Mouse (Mus musculus): ENCODE measurements around the gene Rgs4. TPM values are rescaled to one million over a fixed set of nuclear protein-coding genes. Genes with fewer than 3 reads are reported as not detected.

Gene Rgs4
- total RNA-seq (2023): not detected

GRCm38 (mm10) chr1:169747473-169747872 lies at the start of gene Rgs4:
Gene Rgs4, minus strand, starts transcription at chr1:169747642.

Other genes with a start within 250 kb of the Rgs4 start
- gene Nuf2, start 216.2 kb downstream of the Rgs4 start, total RNA-seq (2023): 1 to 10 TPM in 1 of 2 experiments, under 1 TPM in 1; 0.91 to 1.2 TPM
- not detected for gene Rgs5, start 92.1 kb downstream of the Rgs4 start, total RNA-seq (2023)
- not detected for gene Ccdc190, start 181.0 kb upstream of the Rgs4 start, total RNA-seq (2023)
- 1 to 10 TPM; 2.6 to 4.6 TPM for gene Hsd17b7, start 221.6 kb upstream of the Rgs4 start, total RNA-seq (2023)